Mouse (Mus musculus): ENCODE measurements around the gene 4930432K21Rik. TPM values are rescaled to one million over a fixed set of nuclear protein-coding genes. Genes with fewer than 3 reads are reported as not detected.

Gene 4930432K21Rik
- total and polyA plus RNA-seq, 3 experiments, result 0.09 TPM; not detected in 2

GRCm38 (mm10) chr8:84187065-84187755 lies 39.4 kb downstream of the 4930432K21Rik start:
- peak; percentile 80 for DNase-seq (ENCODE audit: extremely low read depth)
- peaks cover 2% of the 10 kb centered on the region for H3K27me3 ChIP-seq (replicated peaks)
- H3K79me2 ChIP-seq (replicated peaks; ENCODE audit: control insufficient read depth, extremely low read depth, insufficient read depth, poor library complexity, severe bottlenecking), result no peaks in the 10 kb centered on the region
- no peak overlapping the region for H3K27ac ChIP-seq (ENCODE audit: insufficient read depth, low read depth)
- H3K36me3 ChIP-seq (replicated peaks in 1 of 2; ENCODE audit: control insufficient read depth in 1 of 2, insufficient read depth in 1 of 2, low read length in 1 of 2), result no peaks in the 10 kb centered on the region
- H3K4me1 ChIP-seq (ENCODE audit: control insufficient read depth in 1 of 2, insufficient read depth in 2 of 2), result peaks cover 0 to 19% of the 10 kb centered on the region in 2 experiments; a peak in 2 of 4 replicates
- peak overlapping the region; percentile 37 to 52 (median 46) for H3K4me3 ChIP-seq (replicated peaks in 1 of 3; ENCODE audit: low read depth in 2 of 3, low read length in 2 of 3, poor library complexity in 1 of 3)
- in situ Hi-C loops (cut with MboI; ENCODE audit: low pct_ligation_motif_present, low pct_unique_long_range_greater_than_20kb, low sequenced_read_pairs), result loop anchor here (10.0 kb wide), 1 partner anchor 88 kb away; the partner anchor contains the start of gene Ccdc130
- H3K9me3 ChIP-seq (replicated peaks; ENCODE audit: low read length), result peaks cover 4% of the 10 kb centered on the region
- TF ChIP-seq SMC3 (IDR thresholded peaks at IDR 0.05; ENCODE audit: low read depth, low read length) (peak; percentile 94), ELF1 (IDR thresholded peaks at IDR 0.05; ENCODE audit: low read depth, low read length) (peak; percentile 43; the same call in 1 of the 2 replicates), E2F4 (IDR thresholded peaks at IDR 0.05; ENCODE audit: insufficient replicate concordance, low read depth, low read length) (no peak), MYC (IDR thresholded peaks at IDR 0.05; ENCODE audit: low read depth, low read length) (0 out of 2 replicates have a peak, but pooled peaks have one; percentile 7), ZC3H11A (IDR thresholded peaks at IDR 0.05; ENCODE audit: low read depth, low read length) (peak; percentile 25; the same call in 1 of the 2 replicates), ETS1 (conservative IDR thresholded peaks at IDR 0.05; ENCODE audit: low read depth, low read length) (no peak), RAD21 (IDR thresholded peaks at IDR 0.05; ENCODE audit: low read depth, low read length) (peak; percentile 73), CHD1 (IDR thresholded peaks at IDR 0.05; ENCODE audit: low read depth, low read length) (no peak), JUN (IDR thresholded peaks at IDR 0.05; ENCODE audit: insufficient read depth, low read depth, low read length) (no peak), CTCF (conservative IDR thresholded peaks at IDR 0.05 in 1 of 2, IDR thresholded peaks at IDR 0.05 in 1 of 2; ENCODE audit: low read depth in 2 of 2, low read length in 2 of 2) (peak; percentile 94 to 97), MAZ (IDR thresholded peaks at IDR 0.05; ENCODE audit: low read depth, low read length) (no peak), TBP (conservative IDR thresholded peaks at IDR 0.05; ENCODE audit: low read depth, low read length) (no peak), GABPA (IDR thresholded peaks at IDR 0.05; ENCODE audit: insufficient replicate concordance, low read depth, low read length) (no peak), BHLHE40 (IDR thresholded peaks at IDR 0.05; ENCODE audit: low read depth, low read length) (peak; percentile 26; the same call in 1 of the 2 replicates), CHD2 (IDR thresholded peaks at IDR 0.05; ENCODE audit: low read length) (no peak), HCFC1 (IDR thresholded peaks at IDR 0.05; ENCODE audit: low read depth, low read length) (peak; percentile 6; the same call in 1 of the 2 replicates), EP300 (IDR thresholded peaks at IDR 0.05; ENCODE audit: low read length) (0 out of 2 replicates have a peak, but pooled peaks have one; percentile 2)
- dilution Hi-C loops (cut with MboI; ENCODE audit: extremely low pct_ligation_motif_present, extremely low pct_unique_long_range_greater_than_20kb, low sequenced_read_pairs), result no loop called here
- H3K9ac ChIP-seq (ENCODE audit: insufficient read depth, low read depth), result peak overlapping the region; percentile 15; the same call in 1 of the 2 replicates
- H3K4me2 ChIP-seq (ENCODE audit: insufficient read depth, low read depth, poor library complexity, severe bottlenecking), result peak overlapping the region; percentile 44

- H3K4me1 ChIP-seq (ENCODE audit: control insufficient read depth in 1 of 2, insufficient read depth in 2 of 2), result peaks cover 0 to 28% of the 10 kb centered on the region in 2 experiments; a peak in 2 of 4 replicates
These were observed 40.8 kb downstream of the 4930432K21Rik start for GRCm38 (mm10) chr8:84188671-84189070.

More at GRCm38 (mm10) chr8:84188671-84189070, 40.8 kb downstream of the 4930432K21Rik start:
- Histone ChIP-seq H3K79me2 (replicated peaks; ENCODE audit: control insufficient read depth, extremely low read depth, insufficient read depth, poor library complexity, severe bottlenecking) (no peaks in the 10 kb centered on the region), H3K36me3 (replicated peaks in 1 of 2; ENCODE audit: control insufficient read depth in 1 of 2, insufficient read depth in 1 of 2, low read length in 1 of 2) (no peaks in the 10 kb centered on the region), H3K27me3 (replicated peaks) (peaks cover 4% of the 10 kb centered on the region), H3K9me3 (replicated peaks; ENCODE audit: low read length) (peaks cover 4% of the 10 kb centered on the region), H3K4me3 (replicated peaks in 1 of 3; ENCODE audit: low read depth in 2 of 3, low read length in 2 of 3, poor library complexity in 1 of 3) (no peak overlapping the region), H3K9ac (ENCODE audit: insufficient read depth, low read depth) (no peak overlapping the region), H3K27ac (ENCODE audit: insufficient read depth, low read depth) (no peak overlapping the region), H3K4me2 (ENCODE audit: insufficient read depth, low read depth, poor library complexity, severe bottlenecking) (no peak overlapping the region)
- TF ChIP-seq CTCF (conservative IDR thresholded peaks at IDR 0.05 in 1 of 2, IDR thresholded peaks at IDR 0.05 in 1 of 2; ENCODE audit: low read depth in 2 of 2, low read length in 2 of 2) (no peak), EP300 (IDR thresholded peaks at IDR 0.05; ENCODE audit: low read length) (no peak), ZC3H11A (IDR thresholded peaks at IDR 0.05; ENCODE audit: low read depth, low read length) (no peak), USF1 (IDR thresholded peaks at IDR 0.05; ENCODE audit: low read depth, low read length) (no peak), ZMIZ1 (IDR thresholded peaks at IDR 0.05; ENCODE audit: low read depth, low read length) (no peak), UBTF (IDR thresholded peaks at IDR 0.05; ENCODE audit: low read depth, low read length) (no peak), NELFE (IDR thresholded peaks at IDR 0.05; ENCODE audit: low read depth, low read length) (no peak), MEF2A (IDR thresholded peaks at IDR 0.05; ENCODE audit: borderline replicate concordance, low read depth, low read length) (no peak), TBP (conservative IDR thresholded peaks at IDR 0.05; ENCODE audit: low read depth, low read length) (no peak), SIN3A (IDR thresholded peaks at IDR 0.05; ENCODE audit: low read length) (no peak), RCOR1 (conservative IDR thresholded peaks at IDR 0.05; ENCODE audit: low read depth, low read length) (no peak), ELF1 (IDR thresholded peaks at IDR 0.05; ENCODE audit: low read depth, low read length) (no peak), NRF1 (IDR thresholded peaks at IDR 0.05; ENCODE audit: low read depth, low read length) (no peak), CHD2 (IDR thresholded peaks at IDR 0.05; ENCODE audit: low read length) (no peak), SMC3 (IDR thresholded peaks at IDR 0.05; ENCODE audit: low read depth, low read length) (no peak)
- in situ Hi-C loops (cut with MboI; ENCODE audit: low pct_ligation_motif_present, low pct_unique_long_range_greater_than_20kb, low sequenced_read_pairs), result loop anchor here (10.0 kb wide), 1 partner anchor 86 kb away; the partner anchor contains the start of gene Ccdc130
- DNase-seq (ENCODE audit: extremely low read depth), result no peak
- dilution Hi-C loops (cut with MboI; ENCODE audit: extremely low pct_ligation_motif_present, extremely low pct_unique_long_range_greater_than_20kb, low sequenced_read_pairs), result no loop called here
